Mouse (Mus musculus): ENCODE measurements around the gene Gm13276. TPM values are rescaled to one million over a fixed set of nuclear protein-coding genes. Genes with fewer than 3 reads are reported as not detected.
"Not testable (repeated sequence)": the region's sequence is repeated elsewhere in the genome, so short reads cannot be mapped to it uniquely, and the experiment has no call there.

Gene Gm13276
- total RNA-seq (2015) (not detected in 2 replicates), total RNA-seq (2017) (not detected in 2 replicates)

GRCm38 (mm10) chr4:88785409-88785808 is at the start of gene Gm13276:
TSS of gene Gm13276 (plus strand) at chr4:88785709.
- ATAC-seq (ENCODE audit: poor library complexity, severe bottlenecking): not testable (repeated sequence)

- ATAC-seq (ENCODE audit: poor library complexity, severe bottlenecking): peak; percentile 85
These were observed 47.0 kb upstream of the Gm13276 start for GRCm38 (mm10) chr4:88738480-88738879.

GRCm38 (mm10) chr4:88739036-88739435 is 46.5 kb upstream of the Gm13276 start:
- peak; percentile 78 for ATAC-seq (ENCODE audit: poor library complexity, severe bottlenecking)

GRCm38 (mm10) chr4:88741426-88741825 is 44.1 kb upstream of the Gm13276 start:
- ATAC-seq (ENCODE audit: poor library complexity, severe bottlenecking): peak; percentile 63

GRCm38 (mm10) chr4:88742771-88743371 is 42.6 kb upstream of the Gm13276 start:
- ATAC-seq (ENCODE audit: poor library complexity, severe bottlenecking): no peak

GRCm38 (mm10) chr4:88744207-88744606 is 41.3 kb upstream of the Gm13276 start:
- no peak for ATAC-seq (ENCODE audit: poor library complexity, severe bottlenecking)

- no peak for ATAC-seq (ENCODE audit: poor library complexity, severe bottlenecking)
These were observed 35.6 kb upstream of the Gm13276 start for GRCm38 (mm10) chr4:88749926-88750325.

- not testable (repeated sequence) for ATAC-seq (ENCODE audit: poor library complexity, severe bottlenecking)
These were observed 30.6 kb upstream of the Gm13276 start, which contains the start of gene Gm13271 for GRCm38 (mm10) chr4:88754818-88755340. TSS of gene Gm13271 (plus strand) at chr4:88754868.

- not testable (repeated sequence) for ATAC-seq (ENCODE audit: poor library complexity, severe bottlenecking)
These were observed 28.7 kb upstream of the Gm13276 start for GRCm38 (mm10) chr4:88756581-88757513.

GRCm38 (mm10) chr4:88757628-88758031 is 27.9 kb upstream of the Gm13276 start:
- peak; percentile 100 for ATAC-seq (ENCODE audit: poor library complexity, severe bottlenecking)

GRCm38 (mm10) chr4:88758751-88759150 is 26.8 kb upstream of the Gm13276 start:
- not testable (repeated sequence) for ATAC-seq (ENCODE audit: poor library complexity, severe bottlenecking)

GRCm38 (mm10) chr4:88759610-88760268 is 25.8 kb upstream of the Gm13276 start, which contains the start of gene Gm13283:
TSS of gene Gm13283 (plus strand) at chr4:88760119.
- not testable (repeated sequence) for ATAC-seq (ENCODE audit: poor library complexity, severe bottlenecking)

- ATAC-seq (ENCODE audit: poor library complexity, severe bottlenecking): not testable (repeated sequence)
These were observed 25.1 kb upstream of the Gm13276 start for GRCm38 (mm10) chr4:88760431-88760830.

GRCm38 (mm10) chr4:88761776-88762175 is 23.7 kb upstream of the Gm13276 start:
- ATAC-seq (ENCODE audit: poor library complexity, severe bottlenecking): not testable (repeated sequence)

GRCm38 (mm10) chr4:88762341-88762740 is 23.2 kb upstream of the Gm13276 start:
- ATAC-seq (ENCODE audit: poor library complexity, severe bottlenecking): not testable (repeated sequence)

- ATAC-seq (ENCODE audit: poor library complexity, severe bottlenecking): peak; percentile 94
These were observed 22.0 kb upstream of the Gm13276 start for GRCm38 (mm10) chr4:88763384-88764018.

GRCm38 (mm10) chr4:88773534-88773933 is 12.0 kb upstream of the Gm13276 start, which contains the start of gene Gm13290:
TSS of gene Gm13290 (plus strand) at chr4:88773834.
- not testable (repeated sequence) for ATAC-seq (ENCODE audit: poor library complexity, severe bottlenecking)

GRCm38 (mm10) chr4:88776622-88777021 is 8.9 kb upstream of the Gm13276 start, which contains the start of gene Gm13289:
TSS of gene Gm13289 (plus strand) at chr4:88776922.
- ATAC-seq (ENCODE audit: poor library complexity, severe bottlenecking): not testable (repeated sequence)

- not testable (repeated sequence) for ATAC-seq (ENCODE audit: poor library complexity, severe bottlenecking)
These were observed 6.0 kb upstream of the Gm13276 start, which contains the start of gene Gm13272 for GRCm38 (mm10) chr4:88779550-88779949. TSS of gene Gm13272 (plus strand) at chr4:88779850.

GRCm38 (mm10) chr4:88780320-88780719 is 5.2 kb upstream of the Gm13276 start:
- not testable (repeated sequence) for ATAC-seq (ENCODE audit: poor library complexity, severe bottlenecking)

Measured in megakaryocyte, adult 5-6 weeks (primary cell).